Mouse (Mus musculus): ENCODE data around the gene Prr14l. TPM values are rescaled to one million over a fixed set of nuclear protein-coding genes. Genes with fewer than 3 reads are reported as not detected.
A peak's percentile ranks its signal among the peaks of the same experiment; 100 is the strongest.

The Prr14l gene
- total RNA-seq, 1 experiment from 2014 or later, result 53.8 TPM

GRCm38 (mm10) chr5:32742149-32742548 lies 111.9 kb downstream of the Prr14l start:
- ATAC-seq (ENCODE audit: extremely low read depth, insufficient number of reproducible peaks, low FRiP score, poor library complexity, severe bottlenecking), result no peak

DNA sequence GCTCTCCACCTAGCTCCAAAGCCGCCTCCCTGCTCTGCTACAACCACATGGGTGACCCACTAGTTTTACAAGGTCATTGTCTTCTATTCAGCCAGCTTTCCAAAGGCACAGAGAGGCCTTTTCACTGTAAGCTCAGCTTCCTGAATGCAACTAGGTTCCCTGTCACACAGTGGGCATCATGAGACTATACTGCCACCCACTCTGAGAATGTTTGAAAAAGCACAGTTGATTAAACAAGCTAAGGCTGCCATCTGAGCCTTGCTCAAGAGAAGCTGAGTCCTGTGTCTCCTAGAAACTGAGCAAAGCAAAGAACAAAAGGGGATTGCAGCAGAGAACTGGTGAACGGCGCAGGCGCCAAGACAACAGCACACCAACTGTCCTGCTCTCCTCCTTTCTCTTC lies 112.7 kb downstream of the Prr14l start:
- peak; percentile 17 for ATAC-seq (ENCODE audit: extremely low read depth, insufficient number of reproducible peaks, low FRiP score, poor library complexity, severe bottlenecking)

GRCm38 (mm10) chr5:32740850-32741249 lies 113.2 kb downstream of the Prr14l start:
- peak; percentile 20 for ATAC-seq (ENCODE audit: extremely low read depth, insufficient number of reproducible peaks, low FRiP score, poor library complexity, severe bottlenecking)

DNA sequence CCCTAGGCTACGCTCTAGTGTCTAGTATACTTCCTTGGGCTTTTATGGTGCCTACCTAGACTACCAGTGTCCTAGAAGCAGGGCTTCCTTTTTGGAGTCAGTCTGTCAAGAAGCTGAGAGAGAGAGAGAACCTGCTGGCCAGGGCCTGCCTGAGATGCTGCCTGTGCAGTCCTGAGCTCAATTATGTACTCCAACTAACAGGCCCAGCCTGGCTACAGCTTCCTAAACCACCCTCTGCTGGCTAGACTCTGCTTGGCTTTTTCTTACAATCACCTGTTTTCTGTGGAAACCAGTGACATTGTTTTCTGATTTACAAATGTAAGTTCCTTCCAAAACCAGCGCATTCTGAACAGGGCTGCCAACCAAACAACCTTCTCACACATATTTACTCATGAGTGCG lies 113.9 kb downstream of the Prr14l start:
- peak; percentile 37 for ATAC-seq (ENCODE audit: extremely low read depth, insufficient number of reproducible peaks, low FRiP score, poor library complexity, severe bottlenecking)

Other genes starting within 250 kb of the Prr14l start
- gene Yes1, start 243.1 kb downstream of the Prr14l start, total RNA-seq (2017), result 3.1 and 3.6 TPM in 2 replicates
- gene Pisd, start 68.6 kb downstream of the Prr14l start, total RNA-seq (2017), result 42.5 and 44.1 TPM in 2 replicates
- 7.3 and 8.1 TPM in 2 replicates for gene Gm20671, start 27.1 kb downstream of the Prr14l start, total RNA-seq (2017)
- gene Depdc5, start 9.4 kb upstream of the Prr14l start, total RNA-seq (2017), result 55.7 and 58.4 TPM in 2 replicates
- gene Ywhah, start 164.6 kb upstream of the Prr14l start, total RNA-seq (2017), result 130 and 149 TPM in 2 replicates
- 4.3 and 4.8 TPM in 2 replicates for gene Slc5a1, start 250.0 kb upstream of the Prr14l start, total RNA-seq (2017)

Data from neutrophil, adult 5-6 weeks (primary cell).